Mouse (Mus musculus) lung, postnatal 25 days (tissue): ENCODE data around the gene Egln1.

Experiments used
- DNase-seq: peaks from one replicate; pipeline ENCODE4 v3.0.0; 2022; ENCODE audit warnings: low spot score

The Egln1 gene

GRCm38 (mm10) chr8:124944406-124944805 lies 4.7 kb downstream of the Egln1 start:
- no peak for DNase-seq

DNA sequence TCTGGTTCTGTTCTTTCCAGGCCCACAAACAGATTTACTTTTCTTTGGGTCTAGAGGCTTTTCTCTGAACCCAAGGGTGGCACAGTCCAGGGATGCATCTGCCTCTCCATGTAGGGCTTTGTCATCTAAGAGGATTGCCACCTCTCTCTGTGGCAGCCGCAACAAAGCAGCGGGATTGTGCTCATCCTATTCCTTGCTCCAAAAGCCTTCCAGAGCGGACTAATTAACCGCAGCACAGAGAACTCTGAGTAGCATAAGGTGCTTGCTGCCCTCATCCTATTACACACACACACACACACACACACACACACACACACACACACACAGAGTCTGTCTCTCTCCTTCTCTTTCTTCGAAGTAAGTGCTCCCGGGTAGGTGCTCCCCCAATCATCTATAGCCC lies 5.3 kb downstream of the Egln1 start:
- DNase-seq: no peak

- DNase-seq: no peak
Measured at GRCm38 (mm10) chr8:124937293-124937692, 11.8 kb downstream of the Egln1 start.

- DNase-seq: no peak
Measured at GRCm38 (mm10) chr8:124936699-124937098, 12.4 kb downstream of the Egln1 start.

- no peak for DNase-seq
Measured at GRCm38 (mm10) chr8:124935116-124935515, 14.0 kb downstream of the Egln1 start.

DNA sequence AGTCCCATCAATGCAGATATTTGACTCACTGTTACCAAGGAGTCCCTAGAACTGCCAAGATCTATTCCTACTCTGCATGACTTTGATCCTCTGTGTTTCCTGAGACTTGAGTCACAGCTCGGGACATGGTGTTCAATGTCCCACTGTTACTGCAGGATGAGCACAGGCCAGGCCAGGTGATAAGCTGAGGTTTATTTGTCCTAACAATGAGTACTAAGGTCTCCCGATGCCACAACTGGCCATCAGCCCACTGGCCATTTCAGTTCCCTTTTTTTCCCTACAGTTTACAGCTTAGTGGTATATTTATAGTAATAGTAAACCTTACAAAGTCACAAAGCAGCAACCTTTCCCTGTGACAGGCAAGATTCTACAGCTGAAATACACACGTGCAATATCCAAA lies 16.7 kb downstream of the Egln1 start:
- no peak for DNase-seq

GRCm38 (mm10) chr8:124930649-124931048 lies 18.5 kb downstream of the Egln1 start:
- DNase-seq: no peak

GRCm38 (mm10) chr8:124930086-124930485 lies 19.0 kb downstream of the Egln1 start:
- no peak for DNase-seq

GRCm38 (mm10) chr8:124929006-124929405 lies 20.1 kb downstream of the Egln1 start:
- DNase-seq: no peak

DNA sequence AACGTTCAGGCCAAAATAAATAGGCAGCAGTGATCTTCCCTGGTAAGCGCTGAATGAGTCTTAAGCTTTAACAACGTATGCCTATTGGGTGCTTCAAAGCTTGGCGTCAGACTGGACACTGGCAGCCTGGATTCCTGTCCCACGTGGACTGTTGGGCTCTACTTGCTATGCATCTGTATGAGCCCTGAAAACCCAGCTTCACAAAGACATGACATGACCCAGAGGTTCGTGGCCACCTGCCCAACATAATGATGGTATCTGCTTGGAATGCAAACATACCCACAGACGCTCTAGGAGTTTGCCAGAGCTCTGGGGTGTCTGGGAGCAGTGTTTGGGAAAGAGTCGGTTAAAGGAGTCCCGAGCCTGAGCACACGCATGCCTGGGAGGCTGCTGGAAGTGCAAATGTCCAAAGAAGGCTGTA lies 22.8 kb downstream of the Egln1 start:
- peak; percentile 35 for DNase-seq

GRCm38 (mm10) chr8:124925544-124926266 lies 23.4 kb downstream of the Egln1 start:
- DNase-seq: no peak

DNA sequence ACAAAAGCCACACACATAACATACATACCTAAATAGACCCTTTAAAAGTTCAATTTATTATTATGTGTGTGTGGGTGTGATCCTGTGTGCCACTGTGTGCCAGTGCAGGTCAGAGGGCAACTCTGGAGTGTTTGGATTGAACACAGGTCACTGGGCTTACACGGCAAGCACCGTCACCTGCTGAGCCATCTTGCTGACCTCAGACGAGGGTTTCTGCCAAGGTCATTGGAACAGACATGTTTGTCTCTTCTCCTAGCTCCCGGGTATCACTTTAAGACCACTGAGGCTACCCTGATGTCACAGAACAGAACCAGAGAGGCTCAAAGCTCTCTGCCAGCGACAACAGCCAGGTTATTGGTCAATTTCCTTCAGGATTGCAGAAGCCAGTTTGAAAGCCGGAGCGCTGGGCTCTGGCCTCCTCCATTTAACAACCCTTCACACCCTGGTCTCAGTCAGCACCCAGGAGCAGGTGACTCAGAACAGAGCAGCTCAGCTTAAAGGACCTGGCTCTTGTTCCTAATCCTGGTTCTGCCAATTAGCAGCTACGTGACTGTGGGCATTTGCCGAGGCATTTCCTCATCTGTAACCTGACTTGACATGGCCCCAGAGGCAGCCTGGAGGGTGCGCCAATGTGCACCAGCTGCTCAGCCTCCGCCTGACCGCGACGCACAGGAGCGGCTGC lies 25.0 kb downstream of the Egln1 start:
- DNase-seq: no peak

DNA sequence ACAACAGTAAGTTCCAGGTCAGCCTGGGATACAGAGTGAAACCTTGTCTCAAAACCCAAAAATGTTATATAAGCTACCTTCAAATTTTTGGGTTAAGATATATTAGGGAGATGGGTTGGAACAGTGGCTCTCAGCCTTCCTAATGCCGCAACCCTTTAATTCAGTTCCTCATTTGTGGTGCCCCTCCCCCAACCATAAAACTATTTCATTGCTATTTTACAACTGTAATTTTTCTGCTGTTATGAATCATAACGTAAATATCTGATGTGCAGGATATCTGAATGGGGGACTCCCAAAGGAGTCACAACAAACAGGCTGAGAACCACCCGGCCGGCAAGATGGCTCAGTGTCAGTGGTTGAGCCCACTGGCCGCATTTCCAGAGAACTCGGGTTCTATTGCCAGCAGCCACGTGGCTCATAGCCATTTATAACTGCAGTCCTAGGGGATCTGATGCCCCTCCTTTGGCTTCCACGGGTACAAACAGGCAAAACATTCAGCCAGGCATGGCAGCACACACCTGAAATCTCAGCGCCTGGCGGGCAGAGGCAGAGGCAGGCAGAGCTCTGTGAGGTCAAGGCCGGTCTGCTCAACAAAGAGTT lies 26.5 kb downstream of the Egln1 start:
- DNase-seq: no peak

DNA sequence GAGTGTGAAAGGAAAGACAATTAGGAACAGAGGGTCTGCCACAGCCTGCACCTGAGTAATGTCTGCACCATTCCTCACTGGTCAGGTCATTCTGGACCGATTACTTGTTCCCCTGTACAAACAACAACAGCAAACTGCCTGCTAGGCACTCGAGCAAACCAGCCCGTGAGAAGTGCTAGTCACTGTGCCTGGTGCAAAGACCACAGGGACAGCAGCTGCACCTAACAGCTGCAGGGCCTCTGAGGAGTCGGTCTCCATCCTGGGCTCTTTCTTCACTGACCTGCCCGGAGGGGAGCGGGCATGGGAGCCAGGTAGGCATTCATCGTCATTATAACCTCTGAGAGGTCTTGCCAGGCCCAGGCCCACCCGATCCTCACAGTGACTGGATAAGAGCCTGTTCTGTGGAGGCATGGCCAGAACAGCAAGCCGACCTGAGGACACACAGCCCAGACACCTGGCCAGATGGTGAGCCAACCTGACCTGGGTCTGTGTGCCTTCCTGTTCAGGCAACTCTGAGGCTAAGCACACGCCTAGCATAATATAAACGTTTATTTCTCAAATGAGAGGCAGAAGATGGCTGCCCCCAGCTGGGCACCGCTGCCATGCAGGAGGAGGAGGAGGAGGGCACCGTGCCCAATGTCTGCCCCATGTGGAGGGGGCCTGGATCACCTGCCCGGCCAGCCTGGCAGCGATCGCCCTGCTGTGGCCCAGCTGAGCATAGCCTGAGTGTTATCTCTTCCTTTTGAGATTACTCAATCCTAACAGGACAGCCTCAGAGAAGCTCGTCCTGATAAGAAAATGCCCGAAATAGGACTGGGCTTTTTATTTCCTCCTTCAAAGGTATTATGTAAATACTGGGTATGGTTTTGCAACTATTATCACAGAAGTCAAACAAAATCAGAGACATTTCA lies 27.5 kb downstream of the Egln1 start:
- DNase-seq: peak; percentile 41

GRCm38 (mm10) chr8:124917741-124918484 lies 31.2 kb downstream of the Egln1 start:
- DNase-seq: no peak

GRCm38 (mm10) chr8:124914061-124914460 lies 35.1 kb downstream of the Egln1 start:
- no peak for DNase-seq

- DNase-seq: peak; percentile 26
Measured at GRCm38 (mm10) chr8:124911938-124912872, 36.9 kb downstream of the Egln1 start.

DNA sequence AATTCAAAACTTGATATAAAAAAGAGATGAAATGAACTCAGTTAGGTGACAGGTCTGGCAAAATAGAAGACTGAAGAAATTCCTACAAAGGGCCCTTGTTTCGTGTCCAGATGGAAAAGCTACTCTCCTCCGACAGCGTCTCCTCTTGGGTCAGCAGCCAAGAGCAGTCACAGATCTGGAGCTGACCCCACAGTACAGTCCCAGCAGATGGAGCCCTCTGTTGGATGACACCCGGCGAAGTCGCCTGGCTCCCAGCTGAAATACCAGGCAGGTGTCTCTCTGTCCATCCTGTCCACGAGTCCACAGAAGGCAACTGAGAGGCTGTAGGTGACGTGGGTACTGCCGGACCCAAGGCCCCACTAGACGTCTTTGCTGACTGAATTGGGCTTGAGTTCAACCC lies 38.8 kb downstream of the Egln1 start:
- no peak for DNase-seq

- no peak for DNase-seq
Measured at GRCm38 (mm10) chr8:124909936-124910335, 39.2 kb downstream of the Egln1 start.

GRCm38 (mm10) chr8:124905482-124905881 lies 43.6 kb downstream of the Egln1 start:
- no peak for DNase-seq
